Mouse (Mus musculus): ENCODE measurements around the gene Gm10770. TPM values are rescaled to one million over a fixed set of nuclear protein-coding genes. Genes with fewer than 3 reads are reported as not detected.

Gm10770 gene
- not detected for polyA plus RNA-seq (2017; shearing (Covaris generic))

GRCm38 (mm10) chr2:150179579-150179978 is at the start of gene Gm10770:
Gm10770 (minus strand) TSS chr2:150179679.

DNA sequence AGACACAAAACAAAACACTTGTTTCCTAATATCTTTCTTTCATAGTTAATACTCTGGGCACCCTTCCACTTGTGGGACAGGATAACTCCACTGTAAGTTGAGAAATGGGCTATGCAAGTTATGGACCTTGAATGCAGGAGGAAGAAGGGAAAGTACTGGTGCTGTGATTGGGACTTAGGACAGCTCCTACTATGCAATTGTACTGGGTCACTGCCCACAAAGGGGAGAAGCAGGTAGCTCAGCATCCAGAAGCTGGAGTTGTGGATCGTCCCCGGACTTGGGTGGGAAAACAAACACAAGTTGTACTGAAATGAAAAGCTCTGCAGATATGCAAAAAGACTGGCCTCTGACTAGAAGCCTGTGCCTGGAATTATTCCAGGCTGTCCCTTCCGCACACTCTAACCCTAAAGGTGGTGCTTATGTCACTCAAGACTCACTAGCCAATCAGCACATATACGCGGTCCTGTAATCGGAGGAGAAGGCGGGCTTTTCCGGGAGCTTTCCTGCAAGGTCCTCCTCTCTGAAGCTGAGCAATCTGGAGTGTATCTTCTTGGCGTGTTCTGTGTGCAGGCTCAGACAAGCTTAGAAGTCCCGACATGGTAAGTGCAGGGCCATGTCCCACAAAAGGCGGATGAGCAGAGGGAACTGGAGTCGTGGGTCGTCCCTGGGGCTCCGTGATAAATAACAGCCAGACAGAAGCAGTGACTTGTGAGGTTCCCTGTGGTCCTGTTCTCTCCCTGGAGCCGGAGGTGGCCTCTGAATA is 38.3 kb upstream of the Gm10770 start, which contains the start of gene Zfp937:
Zfp937 (plus strand) TSS at position 474 of the 763 bp plus-strand sequence.

GRCm38 (mm10) chr2:150181570-150181999 is 2.1 kb upstream of the Gm10770 start, which contains the start of gene Gm14139:
Gm14139 (plus strand) TSS chr2:150181755.

DNA sequence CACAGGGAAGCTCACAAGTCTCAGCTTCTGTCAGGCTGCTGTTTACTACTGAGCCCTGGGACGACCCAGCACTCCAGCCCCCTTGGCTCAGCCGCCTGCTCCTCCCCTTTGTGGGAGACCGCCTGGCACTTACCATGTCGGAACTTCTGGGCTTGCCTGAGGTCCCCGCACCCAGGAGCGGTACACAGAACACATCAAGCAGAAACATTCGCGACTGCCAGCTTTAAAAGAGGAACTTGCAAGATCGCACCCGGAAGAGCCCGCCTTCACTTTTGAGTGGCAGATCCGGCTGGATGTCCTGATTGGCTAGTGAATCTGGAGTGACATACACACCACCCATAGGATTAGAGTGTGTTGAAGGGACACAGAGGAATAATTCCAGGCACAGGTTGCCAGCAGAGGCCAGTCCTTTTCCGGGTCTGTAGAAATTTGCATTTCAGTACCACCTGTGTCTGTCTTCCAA is 43.0 kb downstream of the Gm10770 start, which contains the start of gene Zfp120:
Zfp120 (minus strand) TSS at position 274 of the 463 bp plus-strand sequence.

Other genes starting within 250 kb of the Gm10770 start
- 10 to 100 TPM; 27.0 to 28.2 TPM for gene Zfp120, start 43.0 kb downstream of the Gm10770 start, polyA plus RNA-seq (2017; shearing (Covaris generic))
- gene Gm14139, start 2.1 kb upstream of the Gm10770 start, polyA plus RNA-seq (2017; shearing (Covaris generic)), result under 1 TPM; 0.55 to 0.98 TPM
- 10 to 100 TPM; 15.3 to 16.9 TPM for gene Zfp937, start 38.4 kb upstream of the Gm10770 start, polyA plus RNA-seq (2017; shearing (Covaris generic))
- 10 to 100 TPM; 30.1 to 39.4 TPM for gene Gm21994, start 75.9 kb upstream of the Gm10770 start, polyA plus RNA-seq (2017; shearing (Covaris generic))
- not detected for gene Gm14124, start 77.8 kb upstream of the Gm10770 start, polyA plus RNA-seq (2017; shearing (Covaris generic))
- gene Gm10130, start 144.0 kb upstream of the Gm10770 start, polyA plus RNA-seq (2017; shearing (Covaris generic)), result 10 to 100 TPM; 15.4 to 17.1 TPM
- gene 3300002I08Rik, start 183.1 kb upstream of the Gm10770 start, polyA plus RNA-seq (2017; shearing (Covaris generic)), result 1 to 10 TPM; 6.5 to 7.5 TPM